Mouse (Mus musculus): ENCODE measurements around the gene Ptprf. TPM values are rescaled to one million over a fixed set of nuclear protein-coding genes. Genes with fewer than 3 reads are reported as not detected.

The Ptprf gene
- polyA plus RNA-seq, 1 experiment from 2014 or later: 68.1 TPM

DNA sequence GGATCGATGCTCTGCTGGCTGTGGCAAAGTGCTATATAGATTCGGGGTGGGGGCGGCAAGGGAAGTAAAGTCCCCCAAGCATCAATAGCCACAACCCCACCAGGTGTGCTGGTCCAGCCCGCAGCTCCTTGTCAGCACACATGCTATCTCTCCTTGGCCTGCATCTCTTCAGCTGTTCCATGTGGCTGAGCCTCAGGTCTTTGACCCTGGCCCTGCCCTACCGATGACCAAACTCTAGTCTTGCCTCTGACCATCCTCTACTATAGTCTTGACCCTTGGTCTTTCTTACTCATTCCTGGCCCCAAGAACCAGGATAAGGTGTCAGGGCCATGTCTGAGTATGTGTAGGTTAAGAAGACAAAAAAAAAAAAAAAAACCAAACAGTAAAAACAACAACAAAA is 33.2 kb downstream of the Ptprf start:
- Histone ChIP-seq H3K4me1 (ENCODE audit: control insufficient read depth, insufficient read depth, low read length) (peaks cover 32% of the 10 kb centered on the region), H3K36me3 (ENCODE audit: control insufficient read depth, insufficient read depth, low read length) (peaks cover 46% of the 10 kb centered on the region), H3K27me3 (ENCODE audit: control insufficient read depth, insufficient read depth, low read length) (no peaks in the 10 kb centered on the region), H3K9ac (ENCODE audit: low read depth, low read length) (no peak overlapping the region), H3K4me2 (replicated peaks; ENCODE audit: low read depth, low read length) (no peak overlapping the region), H3K9me3 (ENCODE audit: control insufficient read depth, low read length) (no peaks in the 10 kb centered on the region), H3K4me3 (ENCODE audit: low read length) (no peak overlapping the region), H3K27ac (ENCODE audit: low read depth, low read length) (no peak overlapping the region)
- ATAC-seq (ENCODE audit: low FRiP score, low TSS enrichment): no peak
- 81% methylated on average over 5 of the region's 5 CpGs for WGBS

DNA sequence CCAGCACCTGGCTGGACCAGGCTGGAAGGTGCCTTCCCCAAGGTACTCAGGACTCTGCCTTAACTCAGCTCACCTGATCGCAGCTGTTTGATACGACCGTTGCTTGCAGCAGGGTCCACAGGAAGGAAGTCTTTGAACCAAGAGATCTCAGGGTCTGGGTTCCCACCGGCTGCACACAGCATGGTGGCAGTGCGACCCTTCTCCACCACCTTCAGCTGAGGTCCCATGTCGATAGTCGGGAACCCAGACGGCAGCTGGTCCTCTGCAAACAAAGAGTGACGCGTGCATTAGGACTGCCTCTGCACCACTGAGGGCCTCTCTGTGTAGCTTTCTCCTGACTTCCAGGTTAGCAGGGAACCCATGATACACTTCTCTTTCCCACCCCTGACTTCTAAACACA is 33.8 kb downstream of the Ptprf start:
- H3K4me2 ChIP-seq (replicated peaks; ENCODE audit: low read depth, low read length): no peak overlapping the region
- ATAC-seq (ENCODE audit: low FRiP score, low TSS enrichment): no peak
- H3K27ac ChIP-seq (ENCODE audit: low read depth, low read length): no peak overlapping the region
- H3K4me3 ChIP-seq (ENCODE audit: low read length): no peak overlapping the region
- peaks cover 47% of the 10 kb centered on the region for H3K36me3 ChIP-seq (ENCODE audit: control insufficient read depth, insufficient read depth, low read length)
- 82% methylated on average over 10 of the region's 10 CpGs for WGBS
- H3K9ac ChIP-seq (ENCODE audit: low read depth, low read length): no peak overlapping the region
- H3K27me3 ChIP-seq (ENCODE audit: control insufficient read depth, insufficient read depth, low read length): no peaks in the 10 kb centered on the region
- peaks cover 26% of the 10 kb centered on the region for H3K4me1 ChIP-seq (ENCODE audit: control insufficient read depth, insufficient read depth, low read length)
- H3K9me3 ChIP-seq (ENCODE audit: control insufficient read depth, low read length): no peaks in the 10 kb centered on the region

DNA sequence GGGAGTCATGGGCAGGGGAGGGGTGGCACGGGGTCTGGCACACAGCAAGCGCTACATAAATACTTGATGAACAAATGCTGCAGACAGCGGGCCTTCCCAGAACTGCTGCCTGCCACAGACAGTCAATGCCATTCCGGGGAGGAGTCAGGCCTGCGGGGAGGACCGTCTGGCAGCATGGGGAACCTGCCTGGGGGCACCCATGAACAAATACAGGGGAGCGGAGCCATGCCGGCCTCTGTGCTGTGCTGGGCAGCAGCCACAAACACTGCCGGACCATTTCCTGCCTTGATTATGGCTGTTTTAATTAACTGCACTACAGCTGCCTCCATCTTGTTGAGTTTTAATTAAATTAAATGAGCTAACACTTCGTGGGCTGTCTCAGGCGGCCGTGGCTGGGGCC is 35.0 kb downstream of the Ptprf start:
- no peak for ATAC-seq (ENCODE audit: low FRiP score, low TSS enrichment)
- Histone ChIP-seq H3K9ac (ENCODE audit: low read depth, low read length) (no peak overlapping the region), H3K4me3 (ENCODE audit: low read length) (no peak overlapping the region), H3K9me3 (ENCODE audit: control insufficient read depth, low read length) (no peaks in the 10 kb centered on the region), H3K4me2 (replicated peaks; ENCODE audit: low read depth, low read length) (no peak overlapping the region), H3K4me1 (ENCODE audit: control insufficient read depth, insufficient read depth, low read length) (peaks cover 14% of the 10 kb centered on the region; the same call in 1 of the 2 replicates), H3K27ac (ENCODE audit: low read depth, low read length) (no peak overlapping the region), H3K36me3 (ENCODE audit: control insufficient read depth, insufficient read depth, low read length) (peaks cover 59% of the 10 kb centered on the region), H3K27me3 (ENCODE audit: control insufficient read depth, insufficient read depth, low read length) (no peaks in the 10 kb centered on the region)
- WGBS: 59% methylated on average over 12 of the region's 12 CpGs

DNA sequence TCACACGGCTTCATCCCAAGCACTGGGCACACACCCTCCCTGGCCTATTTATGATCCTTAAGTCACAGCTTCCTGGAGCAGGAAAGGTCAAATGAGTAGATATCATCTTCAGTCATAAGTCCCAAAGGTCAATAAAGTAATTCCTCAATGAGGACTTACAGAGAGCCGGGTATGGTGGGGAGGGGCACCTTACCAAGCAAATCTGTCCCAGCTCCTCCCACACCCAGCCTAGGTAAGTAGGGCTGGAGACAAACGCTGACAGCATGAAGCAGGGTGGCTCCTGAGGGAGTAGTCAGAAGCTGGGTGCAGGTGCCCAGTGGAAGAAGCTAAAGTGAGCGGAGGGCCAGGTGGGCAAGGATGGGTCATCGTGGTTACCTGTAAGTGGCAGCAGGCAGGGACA is 36.3 kb downstream of the Ptprf start:
- no peak overlapping the region for H3K27ac ChIP-seq (ENCODE audit: low read depth, low read length)
- no peaks in the 10 kb centered on the region for H3K27me3 ChIP-seq (ENCODE audit: control insufficient read depth, insufficient read depth, low read length)
- 81% methylated on average over 5 of the region's 5 CpGs for WGBS
- ATAC-seq (ENCODE audit: low FRiP score, low TSS enrichment): no peak
- peaks cover 5% of the 10 kb centered on the region; the same call in 1 of the 2 replicates for H3K4me1 ChIP-seq (ENCODE audit: control insufficient read depth, insufficient read depth, low read length)
- H3K4me3 ChIP-seq (ENCODE audit: low read length): no peak overlapping the region
- H3K9ac ChIP-seq (ENCODE audit: low read depth, low read length): no peak overlapping the region
- H3K9me3 ChIP-seq (ENCODE audit: control insufficient read depth, low read length): no peaks in the 10 kb centered on the region
- peaks cover 71% of the 10 kb centered on the region for H3K36me3 ChIP-seq (ENCODE audit: control insufficient read depth, insufficient read depth, low read length)
- H3K4me2 ChIP-seq (replicated peaks; ENCODE audit: low read depth, low read length): no peak overlapping the region

DNA sequence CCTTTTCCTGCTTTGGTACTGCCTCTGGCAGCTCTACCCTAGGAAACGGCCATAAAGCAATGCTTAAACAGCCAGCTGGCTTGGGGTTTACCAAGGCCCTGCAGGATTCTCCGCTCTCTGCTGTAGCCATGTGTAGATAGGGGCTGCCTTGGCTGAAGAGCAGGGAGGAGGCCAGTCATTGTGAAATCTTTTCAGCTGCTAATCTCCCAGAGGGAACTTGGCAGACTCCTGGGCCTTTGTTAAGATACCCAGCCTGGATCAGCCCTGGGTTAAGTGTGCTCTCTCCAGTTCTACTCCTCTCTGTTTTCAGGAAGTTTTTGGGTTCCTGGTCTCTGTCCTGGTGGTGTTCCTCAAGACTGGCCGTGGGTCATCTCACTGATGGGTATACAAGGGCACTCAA is 43.9 kb downstream of the Ptprf start:
- 87% methylated on average over 3 of the region's 3 CpGs for WGBS
- ATAC-seq (ENCODE audit: low FRiP score, low TSS enrichment): no peak
- H3K4me2 ChIP-seq (replicated peaks; ENCODE audit: low read depth, low read length): no peak overlapping the region
- peaks cover 75% of the 10 kb centered on the region for H3K36me3 ChIP-seq (ENCODE audit: control insufficient read depth, insufficient read depth, low read length)
- H3K9ac ChIP-seq (ENCODE audit: low read depth, low read length): no peak overlapping the region
- H3K4me1 ChIP-seq (ENCODE audit: control insufficient read depth, insufficient read depth, low read length): peaks cover 24% of the 10 kb centered on the region
- H3K9me3 ChIP-seq (ENCODE audit: control insufficient read depth, low read length): no peaks in the 10 kb centered on the region
- no peak overlapping the region for H3K27ac ChIP-seq (ENCODE audit: low read depth, low read length)
- H3K27me3 ChIP-seq (ENCODE audit: control insufficient read depth, insufficient read depth, low read length): no peaks in the 10 kb centered on the region
- H3K4me3 ChIP-seq (ENCODE audit: low read length): no peak overlapping the region

DNA sequence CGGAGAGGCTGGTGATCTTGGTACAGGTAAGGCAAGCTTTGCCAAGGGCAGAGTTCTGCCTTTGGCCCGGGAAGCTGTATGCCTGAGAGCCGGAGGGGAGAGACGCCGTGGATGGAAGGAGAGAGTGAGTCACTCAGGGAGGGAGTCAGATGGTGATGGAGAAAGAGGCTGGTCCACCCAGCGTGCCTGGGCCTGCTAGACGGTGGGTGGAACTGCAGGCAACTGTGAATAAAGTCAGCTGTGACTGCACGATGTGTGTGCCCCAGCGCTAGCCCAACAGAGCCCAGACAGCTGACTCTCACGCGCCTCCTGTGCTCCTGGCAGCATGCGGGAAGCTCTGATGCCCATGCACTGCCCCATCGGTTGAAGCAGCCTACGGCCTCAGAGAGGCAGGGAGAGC is 45.4 kb downstream of the Ptprf start:
- no peak overlapping the region for H3K4me2 ChIP-seq (replicated peaks; ENCODE audit: low read depth, low read length)
- peaks cover 24% of the 10 kb centered on the region for H3K4me1 ChIP-seq (ENCODE audit: control insufficient read depth, insufficient read depth, low read length)
- H3K9ac ChIP-seq (ENCODE audit: low read depth, low read length): no peak overlapping the region
- no peak overlapping the region for H3K4me3 ChIP-seq (ENCODE audit: low read length)
- ATAC-seq (ENCODE audit: low FRiP score, low TSS enrichment): no peak
- no peak overlapping the region for H3K27ac ChIP-seq (ENCODE audit: low read depth, low read length)
- no peaks in the 10 kb centered on the region for H3K9me3 ChIP-seq (ENCODE audit: control insufficient read depth, low read length)
- peaks cover 68% of the 10 kb centered on the region for H3K36me3 ChIP-seq (ENCODE audit: control insufficient read depth, insufficient read depth, low read length)
- WGBS: 91% methylated on average over 14 of the region's 14 CpGs
- H3K27me3 ChIP-seq (ENCODE audit: control insufficient read depth, insufficient read depth, low read length): no peaks in the 10 kb centered on the region

DNA sequence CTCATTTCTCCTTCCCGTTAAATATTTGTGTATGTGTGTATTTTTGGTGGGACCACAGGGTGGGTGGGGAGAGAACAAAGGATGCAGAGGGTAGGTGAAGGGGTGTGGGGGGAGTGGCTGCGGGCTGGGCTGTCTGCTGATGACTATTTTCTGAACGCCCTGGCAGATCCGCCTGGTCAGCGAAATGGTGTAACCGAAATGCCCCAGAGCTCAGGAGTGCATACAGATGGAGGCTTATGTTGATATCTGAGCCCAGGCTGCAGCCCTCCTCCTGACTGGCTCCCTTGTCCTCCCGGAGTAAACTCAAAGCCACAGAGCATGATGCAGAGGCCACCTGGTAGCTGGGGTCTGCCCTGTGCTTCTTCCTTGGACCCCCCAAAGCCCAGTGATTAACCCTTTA is 47.4 kb downstream of the Ptprf start:
- no peak overlapping the region for H3K4me3 ChIP-seq (ENCODE audit: low read length)
- H3K4me1 ChIP-seq (ENCODE audit: control insufficient read depth, insufficient read depth, low read length): peaks cover 11% of the 10 kb centered on the region
- H3K27ac ChIP-seq (ENCODE audit: low read depth, low read length): peak overlapping the region; percentile 75; the same call in 1 of the 2 replicates
- H3K4me2 ChIP-seq (replicated peaks; ENCODE audit: low read depth, low read length): no peak overlapping the region
- 53% methylated on average over 7 of the region's 7 CpGs for WGBS
- no peak overlapping the region for H3K9ac ChIP-seq (ENCODE audit: low read depth, low read length)
- H3K27me3 ChIP-seq (ENCODE audit: control insufficient read depth, insufficient read depth, low read length): no peaks in the 10 kb centered on the region
- peaks cover 51% of the 10 kb centered on the region for H3K36me3 ChIP-seq (ENCODE audit: control insufficient read depth, insufficient read depth, low read length)
- H3K9me3 ChIP-seq (ENCODE audit: control insufficient read depth, low read length): no peaks in the 10 kb centered on the region
- peak; percentile 69 for ATAC-seq (ENCODE audit: low FRiP score, low TSS enrichment)

DNA sequence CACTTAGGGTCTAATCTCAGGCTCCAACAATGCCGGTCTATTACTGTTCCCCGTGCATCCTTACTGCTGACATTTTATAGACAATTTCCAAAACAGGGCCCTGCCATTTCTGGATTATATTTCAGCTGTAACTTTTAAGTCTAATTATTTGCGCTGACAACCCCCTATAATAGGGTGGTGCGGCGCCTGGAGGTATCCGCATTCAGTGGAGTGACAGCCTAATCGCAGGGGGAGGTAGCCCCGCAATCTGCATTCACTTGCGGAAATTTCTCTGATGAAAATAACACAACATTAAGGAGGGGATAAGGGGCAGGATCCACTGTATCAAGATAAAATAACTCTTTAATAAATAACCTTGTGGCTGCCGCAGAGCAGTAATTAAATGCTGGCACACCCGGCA is 47.9 kb downstream of the Ptprf start:
- H3K36me3 ChIP-seq (ENCODE audit: control insufficient read depth, insufficient read depth, low read length): peaks cover 46% of the 10 kb centered on the region
- no peak overlapping the region for H3K9ac ChIP-seq (ENCODE audit: low read depth, low read length)
- H3K27ac ChIP-seq (ENCODE audit: low read depth, low read length): no peak overlapping the region
- no peak overlapping the region for H3K4me3 ChIP-seq (ENCODE audit: low read length)
- peaks cover 15% of the 10 kb centered on the region; the same call in 1 of the 2 replicates for H3K4me1 ChIP-seq (ENCODE audit: control insufficient read depth, insufficient read depth, low read length)
- H3K9me3 ChIP-seq (ENCODE audit: control insufficient read depth, low read length): no peaks in the 10 kb centered on the region
- H3K27me3 ChIP-seq (ENCODE audit: control insufficient read depth, insufficient read depth, low read length): no peaks in the 10 kb centered on the region
- H3K4me2 ChIP-seq (replicated peaks; ENCODE audit: low read depth, low read length): no peak overlapping the region
- WGBS: 80% methylated on average over 11 of the region's 11 CpGs
- no peak for ATAC-seq (ENCODE audit: low FRiP score, low TSS enrichment)

DNA sequence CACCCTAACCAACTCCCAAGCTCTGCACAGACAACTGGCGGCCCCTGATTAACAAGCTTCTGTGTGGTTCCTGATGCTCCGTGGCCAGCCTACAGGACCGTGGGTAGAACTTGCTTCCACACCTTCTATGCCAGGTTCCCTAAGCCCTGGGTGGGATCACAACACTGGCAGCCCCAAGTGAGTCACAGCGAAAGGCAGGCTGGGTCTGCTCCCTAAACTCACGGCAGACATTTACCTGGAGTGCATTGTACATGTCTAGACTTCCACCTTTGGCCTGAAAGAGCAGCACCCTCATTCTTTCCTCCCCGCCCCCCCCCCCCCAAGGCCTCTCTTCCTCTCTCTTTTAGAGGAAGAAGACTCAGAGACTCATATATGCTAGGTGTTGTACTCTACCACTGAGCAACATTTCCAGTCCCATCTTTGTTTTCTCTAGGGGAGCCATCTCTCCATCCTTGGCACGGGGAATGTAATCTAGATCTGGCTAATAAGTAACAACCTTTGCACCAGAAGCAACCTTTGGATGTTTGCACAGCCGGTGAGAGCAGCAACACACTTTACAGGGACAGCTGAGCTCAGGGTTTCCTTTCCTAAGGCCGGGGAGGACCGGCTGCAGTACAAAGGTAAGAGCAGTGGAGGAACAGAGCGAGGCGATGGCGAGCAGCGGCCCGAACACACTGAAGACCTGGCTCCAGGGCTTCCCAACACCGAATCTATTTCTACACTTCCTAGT is 51.1 kb downstream of the Ptprf start:
- H3K4me1 ChIP-seq (ENCODE audit: control insufficient read depth, insufficient read depth, low read length): peaks cover 19% of the 10 kb centered on the region; the same call in 1 of the 2 replicates
- peak; percentile 36; the same call in 1 of the 2 replicates for ATAC-seq (ENCODE audit: low FRiP score, low TSS enrichment)
- H3K27me3 ChIP-seq (ENCODE audit: control insufficient read depth, insufficient read depth, low read length): no peaks in the 10 kb centered on the region
- H3K9me3 ChIP-seq (ENCODE audit: control insufficient read depth, low read length): no peaks in the 10 kb centered on the region
- H3K4me3 ChIP-seq (ENCODE audit: low read length): no peak overlapping the region
- peak overlapping the region; percentile 47; the same call in 1 of the 2 replicates for H3K27ac ChIP-seq (ENCODE audit: low read depth, low read length)
- whole genome bisulfite sequencing: 68% methylated on average over 15 of the region's 16 CpGs
- H3K4me2 ChIP-seq (replicated peaks; ENCODE audit: low read depth, low read length): no peak overlapping the region
- peaks cover 41% of the 10 kb centered on the region for H3K36me3 ChIP-seq (ENCODE audit: control insufficient read depth, insufficient read depth, low read length)
- H3K9ac ChIP-seq (ENCODE audit: low read depth, low read length): no peak overlapping the region
